Mouse (Mus musculus) lung, adult 2 months (tissue): ENCODE data around the gene Ankrd44.

Source experiments
- CTCF ChIP-seq: fragments of 200-500 bp; IDR thresholded peaks from 2 replicates; pipeline ENCODE4 v1.5.1; 2011; ENCODE audit warnings: mild to moderate bottlenecking, low read length, control low read depth; ENCODE audit not compliant: insufficient read depth
- POLR2A ChIP-seq: fragments of 200-500 bp; IDR thresholded peaks from 2 replicates; pipeline ENCODE4 v1.6.1; 2011; ENCODE audit warnings: low read depth, mild to moderate bottlenecking, control low read depth, low read length, borderline replicate concordance; ENCODE audit errors: extremely low read depth

DNA sequence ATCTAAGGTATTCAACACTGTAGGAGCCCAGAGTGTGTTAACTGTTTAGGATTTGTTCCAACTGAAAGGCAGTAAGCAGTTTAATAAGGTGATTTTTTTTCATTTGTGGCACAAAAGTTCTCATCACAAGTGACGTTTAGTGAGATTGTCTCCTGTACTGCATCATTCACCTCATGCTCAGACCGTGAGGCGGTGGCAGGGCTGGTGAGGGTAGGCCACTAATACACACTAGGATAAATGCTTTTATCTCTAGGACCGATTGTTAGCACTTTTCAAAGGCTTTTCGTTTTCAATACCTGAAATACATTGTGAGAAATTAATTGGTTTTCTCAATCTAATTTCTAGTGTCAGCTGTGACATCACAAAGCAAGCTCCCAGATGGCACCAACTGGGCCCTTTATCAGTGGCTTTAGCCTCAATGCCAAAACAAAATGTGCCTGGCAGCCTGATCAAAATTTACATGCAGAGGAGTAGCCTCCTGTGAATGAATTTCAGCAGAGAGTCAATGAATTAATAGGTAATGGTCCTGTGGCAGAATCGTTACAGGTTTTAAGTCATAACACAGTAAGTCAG, 286.6 kb downstream of the Ankrd44 start:
- no peak for TF ChIP-seq CTCF
- no peak for TF ChIP-seq POLR2A
